Mouse (Mus musculus): ENCODE measurements around the gene Rcvrn.

Rcvrn gene

GRCm38 (mm10) chr11:67668460-67669007, 26.6 kb upstream of the Rcvrn start:
- no peak for DNase-seq (ENCODE audit: low spot score)

DNA sequence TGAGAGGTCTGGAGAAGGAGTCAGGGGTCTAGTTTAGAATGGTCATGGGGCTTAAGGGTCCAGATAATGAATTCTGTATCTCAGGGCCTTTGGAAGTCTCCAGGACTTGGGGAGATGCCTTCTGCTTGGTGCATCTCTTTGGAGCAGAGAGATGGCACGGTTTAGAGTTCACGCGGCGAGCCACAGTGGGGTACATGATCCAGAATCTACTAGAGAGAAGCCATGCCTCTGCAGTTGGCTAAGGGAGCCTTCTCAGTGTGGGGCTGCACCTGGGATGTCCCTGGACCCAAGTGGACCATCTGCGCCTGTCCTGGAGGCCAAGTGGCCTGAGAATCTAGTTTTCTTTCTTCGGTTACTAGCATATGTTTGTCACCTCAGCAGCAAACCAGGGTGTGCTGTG, 25.1 kb upstream of the Rcvrn start:
- no peak for DNase-seq (ENCODE audit: low spot score)

- DNase-seq (ENCODE audit: low spot score), result no peak
These were observed 23.0 kb upstream of the Rcvrn start for GRCm38 (mm10) chr11:67672140-67672539.

GRCm38 (mm10) chr11:67675562-67676540, 19.3 kb upstream of the Rcvrn start:
- DNase-seq (ENCODE audit: low spot score), result peak; percentile 21

DNA sequence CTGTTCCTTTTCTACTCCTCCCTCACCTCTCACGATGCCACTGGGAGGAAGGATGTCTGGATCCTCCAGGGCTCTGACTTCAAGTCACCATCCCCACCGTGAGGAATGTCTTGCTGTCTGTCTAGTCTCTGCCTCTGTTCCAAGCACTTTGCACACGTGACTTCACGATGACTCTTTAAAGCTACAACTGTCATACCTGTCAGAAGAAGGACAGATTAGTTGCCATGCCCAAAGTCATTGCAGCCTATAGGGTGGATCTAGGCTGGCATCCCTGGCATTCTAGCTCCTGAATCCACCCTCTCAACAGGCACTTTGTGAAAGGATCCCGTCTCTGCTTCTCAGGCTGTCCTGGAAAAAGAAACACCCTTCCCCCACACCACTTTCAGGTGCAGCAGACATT, 15.8 kb upstream of the Rcvrn start:
- DNase-seq (ENCODE audit: low spot score), result no peak

DNA sequence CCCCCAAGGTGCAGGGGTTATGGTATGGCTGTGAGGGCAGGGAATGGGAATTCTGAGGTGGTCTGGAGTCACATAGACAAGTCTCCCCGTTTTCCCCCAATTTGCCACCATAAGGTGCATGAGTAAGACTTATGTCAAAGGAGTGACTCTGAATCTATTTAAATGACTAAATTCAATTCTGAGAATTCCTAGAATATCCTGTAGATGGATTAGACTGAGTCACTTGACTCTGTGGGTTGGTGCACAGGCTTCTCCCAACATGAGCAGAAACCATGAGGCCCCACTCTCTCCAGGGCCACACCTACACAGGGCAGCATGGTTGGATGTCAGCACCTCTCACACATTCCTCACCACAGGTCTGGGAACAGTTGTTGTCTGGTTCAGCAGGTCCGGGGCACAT, 15.2 kb upstream of the Rcvrn start:
- no peak for DNase-seq (ENCODE audit: low spot score)

- no peak for DNase-seq (ENCODE audit: low spot score)
These were observed 13.3 kb upstream of the Rcvrn start for GRCm38 (mm10) chr11:67681871-67682270.

GRCm38 (mm10) chr11:67686109-67686508, 9.0 kb upstream of the Rcvrn start:
- no peak for DNase-seq (ENCODE audit: low spot score)

DNA sequence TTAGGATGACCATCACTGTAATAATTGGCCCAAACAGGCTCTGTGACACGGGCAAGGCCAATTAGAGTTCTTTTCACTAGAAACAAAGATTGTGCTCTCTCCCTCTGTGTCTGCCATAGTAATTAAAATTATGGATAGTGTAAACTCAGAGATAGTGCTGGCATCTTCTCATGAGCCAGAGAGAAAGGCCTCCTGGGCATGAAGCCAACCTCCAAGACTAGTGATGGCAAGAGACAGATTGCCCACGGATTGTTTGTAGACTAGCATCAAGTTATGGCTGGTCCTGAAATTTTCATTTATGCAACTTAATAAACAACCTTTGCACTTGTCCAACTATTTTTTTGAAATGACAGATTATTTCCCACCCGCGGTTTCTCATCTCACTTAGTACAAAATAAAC, 17.9 kb downstream of the Rcvrn start:
- DNase-seq (ENCODE audit: low spot score), result no peak

GRCm38 (mm10) chr11:67715382-67715781, 20.3 kb downstream of the Rcvrn start:
- DNase-seq (ENCODE audit: low spot score), result no peak

- no peak for DNase-seq (ENCODE audit: low spot score)
These were observed 26.4 kb downstream of the Rcvrn start for GRCm38 (mm10) chr11:67721485-67721884.

DNA sequence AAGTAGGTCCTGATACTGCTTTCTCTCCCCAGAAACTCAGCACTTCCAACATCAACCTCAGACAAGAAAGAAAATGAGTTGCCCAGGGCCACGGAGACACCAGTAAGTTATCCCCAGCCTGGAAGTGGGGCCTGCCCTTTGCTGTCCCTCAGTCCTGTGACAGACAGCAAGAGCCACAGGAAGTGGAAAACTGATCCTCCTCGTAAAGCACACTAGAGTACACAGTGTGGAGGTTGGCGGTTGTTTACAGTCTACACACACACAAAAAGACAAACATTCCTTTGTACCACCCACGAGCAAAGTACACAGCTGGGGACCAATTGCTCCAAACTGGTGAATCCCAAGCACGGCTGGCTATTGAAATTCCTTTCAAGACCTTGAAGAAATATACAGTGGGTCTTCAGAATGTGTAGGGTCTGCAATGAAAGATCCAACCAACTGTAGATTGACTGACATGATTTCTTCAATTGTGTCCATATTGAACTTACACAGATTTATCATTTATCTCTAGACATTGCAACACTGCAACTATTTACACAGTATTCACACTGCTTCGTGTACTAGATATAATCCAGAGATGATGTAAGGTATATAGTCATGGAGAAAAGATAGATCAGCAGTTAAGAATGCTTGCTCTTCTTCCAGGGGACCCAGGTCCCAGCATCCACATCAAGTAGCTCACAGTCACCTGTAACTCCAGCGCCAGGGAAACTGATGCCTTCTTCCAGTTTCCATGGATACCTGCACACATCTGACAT, 27.5 kb downstream of the Rcvrn start:
- no peak for DNase-seq (ENCODE audit: low spot score)

GRCm38 (mm10) chr11:67723231-67724013, 28.3 kb downstream of the Rcvrn start:
- no peak for DNase-seq (ENCODE audit: low spot score)

DNA sequence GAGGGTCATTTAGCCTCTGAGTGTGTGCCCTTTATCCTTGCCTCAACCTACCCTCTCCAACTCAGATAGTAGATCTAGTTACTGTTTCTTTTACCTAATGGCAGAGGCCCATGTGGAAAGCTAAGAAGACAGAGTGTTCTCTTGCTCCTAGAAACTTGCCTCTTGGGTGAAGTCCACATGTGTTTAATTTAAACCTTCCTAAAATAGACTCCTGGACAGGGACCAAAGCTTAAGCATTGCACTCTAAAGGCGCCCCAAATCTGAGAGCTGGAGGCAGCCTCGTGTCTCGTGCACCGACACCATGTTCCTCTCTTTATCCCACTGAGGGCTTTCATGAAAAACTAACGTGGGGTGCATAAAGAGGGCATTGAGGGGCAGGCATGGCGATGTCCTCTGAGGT, 32.0 kb downstream of the Rcvrn start:
- no peak for DNase-seq (ENCODE audit: low spot score)

GRCm38 (mm10) chr11:67728726-67729125, 33.6 kb downstream of the Rcvrn start:
- no peak for DNase-seq (ENCODE audit: low spot score)

GRCm38 (mm10) chr11:67731056-67731455, 35.9 kb downstream of the Rcvrn start:
- DNase-seq (ENCODE audit: low spot score), result no peak

GRCm38 (mm10) chr11:67733726-67734125, 38.6 kb downstream of the Rcvrn start:
- DNase-seq (ENCODE audit: low spot score), result no peak

- no peak for DNase-seq (ENCODE audit: low spot score)
These were observed 39.5 kb downstream of the Rcvrn start for GRCm38 (mm10) chr11:67734597-67734996.

GRCm38 (mm10) chr11:67738345-67738744, 43.2 kb downstream of the Rcvrn start:
- no peak for DNase-seq (ENCODE audit: low spot score)

DNA sequence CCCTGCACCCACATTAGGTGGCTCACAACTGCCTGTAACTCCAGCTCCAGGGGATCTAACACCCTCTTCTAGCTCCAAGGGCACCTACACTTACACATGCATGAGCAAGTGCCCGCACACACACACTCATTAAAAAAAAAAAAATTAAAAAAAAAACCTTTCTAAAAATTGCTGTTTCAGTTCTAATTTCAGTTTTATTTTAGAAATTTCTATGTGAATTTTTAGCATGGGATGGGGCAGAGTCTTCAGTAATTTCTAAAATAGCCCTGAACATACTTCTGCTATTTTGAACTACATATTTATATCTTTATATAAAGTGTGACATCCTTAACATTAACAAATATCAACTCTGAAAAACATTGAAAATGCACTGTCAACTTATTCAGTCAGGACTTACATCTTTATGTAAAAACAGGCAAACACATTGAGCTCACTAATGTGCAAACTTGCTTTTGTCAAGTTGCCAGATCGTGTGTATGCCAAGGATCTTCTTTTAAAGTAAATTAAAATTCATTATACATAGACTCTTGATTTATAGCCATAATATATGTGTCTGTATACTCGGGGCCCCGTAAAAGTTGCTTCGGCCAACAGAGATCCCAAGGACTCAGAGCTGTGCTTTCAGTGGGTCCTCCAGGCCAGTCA, 43.8 kb downstream of the Rcvrn start:
- DNase-seq (ENCODE audit: low spot score), result no peak

DNA sequence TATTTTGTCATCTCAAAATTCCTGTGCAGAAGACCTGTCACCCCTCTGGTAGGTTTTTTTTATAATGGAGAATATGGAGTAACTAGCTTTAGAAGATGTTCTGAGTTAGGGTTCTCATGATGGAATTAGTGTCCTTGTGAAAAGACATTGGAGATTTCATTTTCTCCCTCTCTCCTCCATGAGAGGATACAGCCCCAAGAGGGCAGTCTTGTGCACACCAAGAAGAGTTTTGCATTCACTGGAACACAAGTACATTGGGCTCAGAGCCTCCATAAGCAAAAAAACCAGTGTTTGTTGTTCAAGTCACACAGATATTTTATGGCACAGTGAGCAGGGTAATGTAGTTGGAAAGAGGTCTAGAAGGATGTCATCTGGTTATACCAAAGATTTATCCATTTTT, 46.4 kb downstream of the Rcvrn start:
- DNase-seq (ENCODE audit: low spot score), result no peak

All from c-Kit-positive CD71-positive TER-119-positive erythroid progenitor cells, embryonic 14.5 days (primary cell).